Mouse (Mus musculus): ENCODE measurements around the gene Nop2. TPM values are rescaled to one million over a fixed set of nuclear protein-coding genes. Genes with fewer than 3 reads are reported as not detected.

Gene Nop2
- polyA plus RNA-seq, 1 experiment = 24.5 TPM

DNA sequence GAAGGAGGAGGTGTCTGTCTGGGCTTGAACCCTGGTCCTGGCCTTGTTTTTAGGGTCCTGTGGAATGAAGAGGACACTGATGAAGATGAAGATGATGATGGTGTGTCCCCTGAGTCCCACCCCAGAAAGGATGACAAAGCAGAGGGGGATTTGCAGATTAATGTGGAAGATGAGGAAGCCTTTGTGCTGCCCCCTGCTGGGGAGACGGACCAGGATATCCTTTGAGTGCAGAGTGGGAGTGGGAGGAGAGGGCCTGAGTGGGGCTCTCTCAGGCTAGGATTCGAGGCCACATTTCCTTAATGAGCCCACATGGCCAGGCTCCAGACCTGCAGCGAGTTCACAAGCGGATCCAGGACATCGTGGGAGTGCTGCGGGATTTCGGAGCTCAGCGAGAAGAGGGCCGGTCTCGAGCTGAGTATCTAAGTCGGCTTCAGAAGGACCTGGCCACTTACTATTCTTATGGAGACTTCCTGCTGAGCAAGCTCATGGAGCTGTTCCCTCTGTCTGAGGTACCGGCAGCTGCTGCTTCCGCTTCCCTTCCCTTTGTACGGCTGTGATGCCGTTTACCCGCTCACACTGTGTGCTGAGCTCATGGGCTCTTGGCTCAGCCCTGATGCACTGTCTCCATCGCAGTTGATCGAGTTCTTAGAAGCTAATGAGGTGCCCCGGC, 5.4 kb downstream of the Nop2 start:
- Histone ChIP-seq H3K36me3 (ENCODE audit: control insufficient read depth, insufficient read depth, low read length) (peaks cover 4% of the 10 kb centered on the region), H3K27ac (ENCODE audit: control insufficient read depth, insufficient read depth, low read depth, low read length) (no peak overlapping the region), H3K27me3 (ENCODE audit: control insufficient read depth, insufficient read depth, low read length) (no peaks in the 10 kb centered on the region), H3K4me3 (ENCODE audit: control insufficient read depth, low read depth, low read length) (no peak overlapping the region), H3K4me1 (ENCODE audit: control insufficient read depth, insufficient read depth, low read length) (no peaks in the 10 kb centered on the region; the same call in 1 of the 2 replicates)
- TF ChIP-seq CTCF (IDR thresholded peaks at IDR 0.05; ENCODE audit: control insufficient read depth, insufficient read depth, insufficient replicate concordance, low read depth, low read length) = no peak; the same call in 1 of the 2 replicates
- no peak for TF ChIP-seq POLR2A (IDR thresholded peaks at IDR 0.05; ENCODE audit: control insufficient read depth, low read depth, low read length)

DNA sequence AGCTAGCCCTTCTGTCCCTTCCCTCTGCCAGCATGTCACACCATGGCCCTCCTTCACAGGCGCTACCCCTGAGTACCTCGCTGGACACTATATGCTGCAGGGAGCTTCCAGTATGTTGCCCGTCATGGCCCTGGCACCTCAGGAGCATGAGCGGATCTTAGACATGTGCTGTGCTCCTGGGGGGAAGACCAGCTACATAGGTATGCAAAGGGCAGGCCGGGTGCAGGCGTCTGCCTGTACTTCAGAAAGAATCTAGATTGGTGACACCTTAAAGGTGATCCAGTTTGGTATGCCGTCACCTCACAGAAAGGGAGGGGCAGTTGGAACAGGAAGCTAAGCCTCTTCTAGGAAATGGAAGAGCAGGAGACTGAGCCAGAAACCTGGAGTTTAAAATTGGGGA, 8.0 kb downstream of the Nop2 start:
- Histone ChIP-seq H3K27ac (ENCODE audit: control insufficient read depth, insufficient read depth, low read depth, low read length) (no peak overlapping the region), H3K4me3 (ENCODE audit: control insufficient read depth, low read depth, low read length) (no peak overlapping the region), H3K27me3 (ENCODE audit: control insufficient read depth, insufficient read depth, low read length) (no peaks in the 10 kb centered on the region), H3K36me3 (ENCODE audit: control insufficient read depth, insufficient read depth, low read length) (peaks cover under 1% of the 10 kb centered on the region; the same call in 1 of the 2 replicates), H3K4me1 (ENCODE audit: control insufficient read depth, insufficient read depth, low read length) (peaks cover 6% of the 10 kb centered on the region)
- no peak for TF ChIP-seq POLR2A (IDR thresholded peaks at IDR 0.05; ENCODE audit: control insufficient read depth, low read depth, low read length)
- TF ChIP-seq CTCF (IDR thresholded peaks at IDR 0.05; ENCODE audit: control insufficient read depth, insufficient read depth, insufficient replicate concordance, low read depth, low read length) = no peak

DNA sequence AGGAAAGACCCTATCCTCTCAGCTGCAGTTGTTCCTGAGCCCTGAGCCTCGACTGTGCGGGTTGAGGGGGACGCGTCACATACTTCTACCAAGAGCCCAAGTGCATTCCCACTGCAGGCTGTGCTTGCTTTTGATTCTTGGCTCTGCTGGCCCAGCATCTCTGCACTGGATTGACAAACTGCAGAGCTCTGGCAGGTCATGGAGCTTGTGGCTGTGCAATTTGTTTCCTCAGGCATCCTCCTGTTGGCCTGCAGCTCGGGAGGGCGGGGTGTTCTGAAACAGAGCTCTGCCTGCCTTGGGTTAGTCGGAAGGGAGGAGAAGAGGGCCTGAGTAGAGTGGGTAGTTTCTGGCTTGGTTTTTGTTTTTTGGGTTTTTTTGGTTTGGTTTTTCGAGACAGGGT, 10.7 kb downstream of the Nop2 start:
- Histone ChIP-seq H3K4me1 (ENCODE audit: control insufficient read depth, insufficient read depth, low read length) (peaks cover 14% of the 10 kb centered on the region), H3K27me3 (ENCODE audit: control insufficient read depth, insufficient read depth, low read length) (no peaks in the 10 kb centered on the region), H3K4me3 (ENCODE audit: control insufficient read depth, low read depth, low read length) (no peak overlapping the region), H3K36me3 (ENCODE audit: control insufficient read depth, insufficient read depth, low read length) (no peaks in the 10 kb centered on the region; the same call in 1 of the 2 replicates), H3K27ac (ENCODE audit: control insufficient read depth, insufficient read depth, low read depth, low read length) (no peak overlapping the region)
- TF ChIP-seq CTCF (IDR thresholded peaks at IDR 0.05; ENCODE audit: control insufficient read depth, insufficient read depth, insufficient replicate concordance, low read depth, low read length) = no peak
- no peak for TF ChIP-seq POLR2A (IDR thresholded peaks at IDR 0.05; ENCODE audit: control insufficient read depth, low read depth, low read length)

DNA sequence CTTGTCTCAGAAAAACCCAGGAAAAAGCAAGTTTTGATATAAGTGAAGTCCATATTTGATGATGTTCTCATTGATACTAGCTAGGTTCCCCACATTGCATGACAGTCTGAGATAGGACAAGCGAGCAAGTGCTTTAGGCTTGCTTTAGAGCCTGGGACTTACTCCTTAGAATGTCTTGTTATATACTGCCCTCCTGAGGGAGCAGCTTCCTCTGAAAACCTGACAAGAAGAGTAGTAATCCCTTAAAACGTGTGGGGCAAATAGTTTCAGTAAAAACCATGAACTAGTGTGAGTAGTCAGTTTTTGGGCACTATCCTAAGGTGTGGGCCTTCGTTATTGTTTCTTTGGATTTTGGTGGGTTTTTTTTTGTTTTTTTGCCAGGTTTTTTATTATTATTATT, 11.4 kb downstream of the Nop2 start:
- Histone ChIP-seq H3K4me3 (ENCODE audit: control insufficient read depth, low read depth, low read length) (no peak overlapping the region), H3K27me3 (ENCODE audit: control insufficient read depth, insufficient read depth, low read length) (no peaks in the 10 kb centered on the region), H3K36me3 (ENCODE audit: control insufficient read depth, insufficient read depth, low read length) (no peaks in the 10 kb centered on the region; the same call in 1 of the 2 replicates), H3K4me1 (ENCODE audit: control insufficient read depth, insufficient read depth, low read length) (peaks cover 14% of the 10 kb centered on the region), H3K27ac (ENCODE audit: control insufficient read depth, insufficient read depth, low read depth, low read length) (no peak overlapping the region)
- no peak for TF ChIP-seq CTCF (IDR thresholded peaks at IDR 0.05; ENCODE audit: control insufficient read depth, insufficient read depth, insufficient replicate concordance, low read depth, low read length)
- no peak for TF ChIP-seq POLR2A (IDR thresholded peaks at IDR 0.05; ENCODE audit: control insufficient read depth, low read depth, low read length)

DNA sequence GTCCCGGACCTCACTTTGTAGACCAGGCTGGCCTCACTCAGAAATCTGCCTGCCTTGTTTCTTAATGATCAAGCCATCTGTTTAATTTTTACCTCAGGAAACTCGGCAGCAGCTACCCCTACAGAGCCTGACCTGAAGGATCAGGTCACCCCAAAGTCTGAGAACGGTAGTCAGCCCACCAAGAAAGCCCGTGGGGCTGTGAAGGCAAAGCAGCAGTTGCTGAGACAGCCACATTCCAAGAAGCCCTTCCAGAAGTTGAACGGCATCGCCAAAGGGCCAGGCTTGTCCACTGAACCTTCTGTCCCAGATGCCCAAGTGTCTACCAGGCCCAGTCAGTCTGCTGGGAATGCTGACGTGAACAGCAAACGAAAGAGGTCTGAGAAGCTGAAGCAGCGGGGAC, 12.2 kb downstream of the Nop2 start:
- no peaks in the 10 kb centered on the region for H3K27me3 ChIP-seq (ENCODE audit: control insufficient read depth, insufficient read depth, low read length)
- no peak overlapping the region for H3K27ac ChIP-seq (ENCODE audit: control insufficient read depth, insufficient read depth, low read depth, low read length)
- H3K4me3 ChIP-seq (ENCODE audit: control insufficient read depth, low read depth, low read length) = no peak overlapping the region
- TF ChIP-seq POLR2A (IDR thresholded peaks at IDR 0.05; ENCODE audit: control insufficient read depth, low read depth, low read length) (no peak), CTCF (IDR thresholded peaks at IDR 0.05; ENCODE audit: control insufficient read depth, insufficient read depth, insufficient replicate concordance, low read depth, low read length) (no peak)
- no peaks in the 10 kb centered on the region; the same call in 1 of the 2 replicates for H3K36me3 ChIP-seq (ENCODE audit: control insufficient read depth, insufficient read depth, low read length)
- H3K4me1 ChIP-seq (ENCODE audit: control insufficient read depth, insufficient read depth, low read length) = peaks cover 20% of the 10 kb centered on the region

DNA sequence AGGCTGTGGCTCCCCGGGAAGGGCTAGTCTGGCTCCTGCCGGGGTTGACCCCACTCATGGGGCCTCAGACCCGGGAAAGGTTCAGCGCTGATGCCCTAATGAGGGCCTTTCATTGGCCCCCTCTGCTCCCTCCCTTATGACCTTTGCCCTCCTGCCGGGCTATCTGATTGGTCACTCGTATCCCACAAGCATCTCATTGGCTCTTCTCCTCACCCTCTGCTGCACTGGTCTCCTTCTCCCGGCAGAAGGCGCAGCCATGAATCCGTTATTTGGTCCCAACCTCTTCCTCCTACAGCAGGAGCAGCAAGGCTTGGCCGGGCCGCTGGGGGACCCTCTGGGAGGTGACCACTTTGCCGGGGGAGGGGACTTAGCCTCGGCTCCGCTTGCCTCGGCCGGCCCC, 13.3 kb downstream of the Nop2 start, which contains the start of gene Iffo1:
TSS of gene Iffo1 (plus strand) at position 241 of the 400 bp plus-strand sequence.
- peaks cover 23% of the 10 kb centered on the region for H3K4me1 ChIP-seq (ENCODE audit: control insufficient read depth, insufficient read depth, low read length)
- peak within 1 kb of the TSS; percentile 90 for H3K4me3 ChIP-seq (ENCODE audit: control insufficient read depth, low read depth, low read length)
- peak; percentile 97 for TF ChIP-seq POLR2A (IDR thresholded peaks at IDR 0.05; ENCODE audit: control insufficient read depth, low read depth, low read length)
- TF ChIP-seq CTCF (IDR thresholded peaks at IDR 0.05; ENCODE audit: control insufficient read depth, insufficient read depth, insufficient replicate concordance, low read depth, low read length) = peak; percentile 31; the same call in 1 of the 2 replicates
- H3K27me3 ChIP-seq (ENCODE audit: control insufficient read depth, insufficient read depth, low read length) = no peaks in the 10 kb centered on the region
- H3K36me3 ChIP-seq (ENCODE audit: control insufficient read depth, insufficient read depth, low read length) = no peaks in the 10 kb centered on the region; the same call in 1 of the 2 replicates
- peak within 1 kb of the TSS; percentile 96 for H3K27ac ChIP-seq (ENCODE audit: control insufficient read depth, insufficient read depth, low read depth, low read length)

DNA sequence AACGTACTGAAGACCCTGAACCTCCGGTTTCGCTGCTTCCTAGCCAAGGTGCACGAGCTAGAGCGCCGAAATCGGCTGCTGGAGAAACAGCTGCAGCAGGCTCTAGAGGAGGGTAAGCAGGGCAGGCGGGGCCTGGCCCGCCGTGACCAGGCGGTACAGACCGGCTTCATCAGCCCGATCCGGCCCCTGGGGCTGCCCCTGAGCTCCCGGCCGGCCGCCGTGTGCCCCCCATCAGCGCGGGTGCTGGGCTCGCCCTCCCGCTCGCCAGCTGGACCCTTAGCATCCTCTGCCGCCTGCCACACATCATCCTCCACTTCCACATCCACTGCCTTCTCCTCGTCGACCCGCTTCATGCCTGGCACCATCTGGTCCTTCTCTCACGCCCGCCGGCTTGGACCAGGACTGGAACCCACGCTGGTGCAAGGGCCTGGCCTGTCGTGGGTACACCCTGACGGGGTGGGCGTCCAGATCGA, 13.8 kb downstream of the Nop2 start:
- H3K27ac ChIP-seq (ENCODE audit: control insufficient read depth, insufficient read depth, low read depth, low read length) = peak overlapping the region; percentile 96

More for the DNA sequence above, 13.8 kb downstream of the Nop2 start:
- Histone ChIP-seq H3K4me1 (ENCODE audit: control insufficient read depth, insufficient read depth, low read length) (peaks cover 23% of the 10 kb centered on the region), H3K27me3 (ENCODE audit: control insufficient read depth, insufficient read depth, low read length) (no peaks in the 10 kb centered on the region), H3K36me3 (ENCODE audit: control insufficient read depth, insufficient read depth, low read length) (no peaks in the 10 kb centered on the region; the same call in 1 of the 2 replicates), H3K4me3 (ENCODE audit: control insufficient read depth, low read depth, low read length) (peak overlapping the region; percentile 90)
- TF ChIP-seq CTCF (IDR thresholded peaks at IDR 0.05; ENCODE audit: control insufficient read depth, insufficient read depth, insufficient replicate concordance, low read depth, low read length) (no peak), POLR2A (IDR thresholded peaks at IDR 0.05; ENCODE audit: control insufficient read depth, low read depth, low read length) (no peak; the same call in 1 of the 2 replicates)

All from testis, adult 2 months (tissue).